Mouse (Mus musculus): ENCODE data around the gene Cfap100.

The Cfap100 gene

GRCm38 (mm10) chr6:90428380-90428974 is at the start of gene Cfap100:
Gene Cfap100 (minus strand): TSS chr6:90428797.
- in situ Hi-C loops (cut with MboI, MseI) = loop anchor here in 1 of 2 experiments (5.0 kb wide), 1 partner anchor 751 kb away; no protein-coding TSS in a partner anchor

GRCm38 (mm10) chr6:90476941-90477518 is 48.4 kb upstream of the Cfap100 start:
- in situ Hi-C loops (cut with MboI, MseI) = no loop called here

DNA sequence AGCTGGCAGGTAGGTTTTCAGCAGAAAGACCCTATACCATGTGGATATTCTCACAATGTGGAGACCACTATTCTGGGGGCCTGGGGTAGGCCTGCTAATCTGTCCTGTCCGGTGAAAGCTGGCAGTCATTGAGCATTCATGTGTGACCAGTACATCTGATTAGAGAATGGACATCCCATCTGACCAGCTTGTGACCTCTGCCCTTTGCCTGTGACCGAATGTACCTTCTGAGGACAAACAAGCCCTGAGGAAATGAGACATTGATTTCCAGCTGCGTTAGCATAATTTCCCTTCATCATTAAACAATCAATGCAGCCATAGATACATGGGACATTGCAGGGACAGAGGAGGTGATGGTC is 47.2 kb upstream of the Cfap100 start:
- in situ Hi-C loops (cut with MboI, MseI) = no loop called here

DNA sequence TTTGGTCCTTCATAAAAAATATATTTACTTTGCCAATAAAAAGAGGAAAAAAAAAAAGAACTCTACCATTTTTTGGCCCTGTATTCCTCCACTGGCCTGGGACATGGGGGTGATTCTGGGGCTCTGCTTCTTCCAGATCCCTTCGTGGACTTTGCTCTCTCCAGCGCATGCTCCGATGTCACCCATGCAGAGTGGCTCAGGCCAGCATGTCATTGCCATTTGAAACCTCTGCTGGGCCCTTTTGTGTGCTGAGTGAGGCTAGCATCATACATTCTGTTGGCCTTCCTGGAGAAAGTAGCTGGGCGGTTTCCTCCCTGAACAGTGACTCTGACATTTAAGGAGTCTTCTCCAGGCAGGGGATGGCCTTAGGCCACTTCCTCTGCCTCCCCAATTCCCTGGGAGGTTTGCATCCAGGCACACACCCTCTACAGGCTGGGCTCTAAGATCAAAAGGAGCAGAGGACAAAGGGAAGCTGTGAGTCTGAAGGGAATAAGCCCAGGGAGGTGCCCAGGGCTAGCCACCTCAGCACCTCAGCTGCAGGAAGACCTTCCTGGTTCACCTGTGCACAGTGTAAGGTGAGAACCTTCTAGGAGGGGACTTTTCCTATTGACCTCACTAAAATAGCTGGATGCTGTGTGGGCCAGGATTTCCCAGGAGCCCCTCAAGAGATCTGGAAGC is 46.7 kb upstream of the Cfap100 start:
- in situ Hi-C loops (cut with MboI, MseI) = no loop called here

DNA sequence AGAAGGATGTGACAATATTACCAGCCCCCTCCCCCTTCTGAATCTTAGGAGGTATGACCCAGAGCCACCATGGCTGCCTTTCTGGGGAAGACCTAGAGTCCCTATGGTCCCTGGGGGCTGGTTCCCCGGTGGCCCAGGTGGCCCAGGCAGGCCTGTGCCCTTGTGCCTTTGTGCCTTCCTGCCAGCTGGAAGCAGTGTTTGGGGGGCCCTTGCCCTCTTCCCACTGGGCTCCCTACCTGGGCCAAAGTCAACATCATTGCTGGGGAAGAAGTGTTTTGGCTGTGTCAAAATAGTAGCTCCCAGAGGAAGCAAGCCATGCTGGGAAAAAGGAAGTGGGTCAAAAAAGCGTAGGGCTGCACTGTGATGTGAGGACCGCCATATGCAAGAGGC is 45.8 kb upstream of the Cfap100 start:
- in situ Hi-C loops (cut with MboI, MseI) = no loop called here

- in situ Hi-C loops (cut with MboI, MseI) = no loop called here
Observed at GRCm38 (mm10) chr6:90473630-90474360, 45.2 kb upstream of the Cfap100 start.

DNA sequence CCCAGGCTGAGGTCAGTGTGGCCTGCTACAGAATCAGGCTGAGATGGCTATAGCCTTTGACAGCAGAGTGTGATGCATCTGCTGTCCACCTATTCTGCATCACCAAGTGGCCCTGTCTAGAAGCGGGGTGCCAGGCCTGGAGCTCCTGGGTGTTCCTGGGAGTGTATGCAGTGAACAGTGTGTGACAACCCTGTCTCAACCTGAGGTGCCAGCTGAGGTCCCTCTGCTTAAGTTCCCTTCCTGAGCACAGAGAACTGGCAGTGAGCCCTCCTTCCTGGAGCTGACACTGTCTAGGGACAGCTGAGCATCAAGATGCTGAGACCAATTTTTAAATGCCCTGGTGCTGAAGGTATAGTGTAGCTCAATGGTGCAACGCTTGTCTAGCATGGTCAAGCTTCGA is 44.1 kb upstream of the Cfap100 start:
- in situ Hi-C loops (cut with MboI, MseI) = no loop called here

DNA sequence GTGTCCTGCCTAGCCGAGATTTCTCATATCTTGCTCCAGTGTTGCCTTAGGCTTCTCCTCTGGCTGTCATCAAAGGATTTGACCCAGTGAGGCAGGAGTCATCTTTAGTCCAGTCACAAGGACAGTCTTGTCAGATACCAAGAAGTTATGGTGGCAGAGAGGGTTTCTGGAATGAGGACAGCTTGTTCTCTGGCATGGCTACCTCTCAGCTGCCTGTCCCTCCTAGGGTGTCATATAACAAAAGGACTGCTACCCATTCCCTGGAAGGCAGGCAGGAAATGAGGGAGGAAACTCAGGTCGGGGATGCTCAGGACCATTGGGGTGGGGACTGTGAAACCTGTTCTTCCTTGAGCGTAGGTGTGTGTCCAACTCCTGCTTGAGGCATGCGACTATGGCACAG is 43.5 kb upstream of the Cfap100 start:
- in situ Hi-C loops (cut with MboI, MseI) = no loop called here

DNA sequence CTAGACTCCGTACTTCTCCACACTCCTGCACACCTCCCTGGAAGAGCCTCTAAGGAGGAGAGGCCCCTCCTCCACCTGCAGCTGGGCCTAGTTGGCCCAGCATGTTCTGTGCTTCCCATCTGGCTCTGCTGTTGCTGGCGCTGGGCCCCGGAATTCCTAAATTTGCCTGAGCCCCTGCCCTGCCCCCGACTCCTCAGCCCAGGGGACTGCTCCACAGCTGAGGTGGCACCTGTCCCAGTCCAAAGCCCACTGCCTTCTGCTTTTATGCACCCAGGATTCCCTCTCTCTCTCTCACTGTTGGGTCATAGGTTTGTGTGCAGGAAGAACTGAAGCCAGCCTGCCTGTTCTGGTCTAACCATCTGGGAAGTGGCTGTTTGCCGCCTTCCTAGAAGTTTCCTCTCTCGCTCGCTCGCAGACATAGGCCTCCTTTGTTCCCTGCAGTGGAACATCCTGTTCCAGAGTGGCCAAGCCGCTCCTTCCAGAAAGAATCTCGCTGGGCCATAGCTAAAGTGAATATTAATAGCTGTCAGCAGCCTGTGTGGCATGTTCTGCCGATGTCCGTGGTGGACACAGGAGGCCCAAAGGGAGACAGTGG is 42.4 kb upstream of the Cfap100 start:
- in situ Hi-C loops (cut with MboI, MseI) = no loop called here

- in situ Hi-C loops (cut with MboI, MseI) = no loop called here
Observed at GRCm38 (mm10) chr6:90470255-90470654, 41.7 kb upstream of the Cfap100 start.

- in situ Hi-C loops (cut with MboI, MseI) = loop anchor here in 1 of 2 experiments (5.0 kb wide), 1 partner anchor 52 kb away; no protein-coding TSS in a partner anchor
Observed at GRCm38 (mm10) chr6:90469041-90469440, 40.4 kb upstream of the Cfap100 start.

- in situ Hi-C loops (cut with MboI, MseI) = loop anchor here in 1 of 2 experiments (5.0 kb wide), 1 partner anchor 51 kb away; no protein-coding TSS in a partner anchor
Observed at GRCm38 (mm10) chr6:90468216-90468615, 39.6 kb upstream of the Cfap100 start.

DNA sequence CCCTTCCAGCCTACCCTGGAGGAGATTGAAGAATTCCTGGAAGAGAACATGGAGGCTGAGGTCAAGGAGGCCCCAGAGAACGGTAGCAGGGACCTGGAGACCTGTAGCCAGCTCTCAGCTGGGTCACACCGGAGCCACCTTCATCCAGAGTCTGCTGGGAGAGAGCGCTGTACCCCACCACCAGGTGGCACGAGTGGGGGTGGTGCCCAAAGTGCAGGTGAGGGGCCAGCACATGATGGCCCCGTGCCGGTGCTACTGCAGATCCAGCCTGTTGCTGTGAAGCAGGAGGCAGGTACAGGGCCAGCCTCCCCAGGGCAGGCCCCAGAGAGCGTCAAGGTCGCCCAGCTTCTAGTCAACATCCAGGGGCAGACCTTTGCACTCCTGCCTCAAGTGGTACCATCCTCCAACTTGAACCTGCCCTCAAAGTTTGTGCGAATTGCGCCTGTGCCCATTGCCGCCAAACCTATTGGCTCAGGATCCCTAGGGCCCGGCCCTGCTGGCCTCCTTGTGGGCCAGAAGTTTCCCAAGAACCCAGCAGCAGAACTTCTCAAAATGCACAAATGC is 38.3 kb upstream of the Cfap100 start:
- in situ Hi-C loops (cut with MboI, MseI) = loop anchor here in 1 of 2 experiments (5.0 kb wide), 1 partner anchor 50 kb away; no protein-coding TSS in a partner anchor

DNA sequence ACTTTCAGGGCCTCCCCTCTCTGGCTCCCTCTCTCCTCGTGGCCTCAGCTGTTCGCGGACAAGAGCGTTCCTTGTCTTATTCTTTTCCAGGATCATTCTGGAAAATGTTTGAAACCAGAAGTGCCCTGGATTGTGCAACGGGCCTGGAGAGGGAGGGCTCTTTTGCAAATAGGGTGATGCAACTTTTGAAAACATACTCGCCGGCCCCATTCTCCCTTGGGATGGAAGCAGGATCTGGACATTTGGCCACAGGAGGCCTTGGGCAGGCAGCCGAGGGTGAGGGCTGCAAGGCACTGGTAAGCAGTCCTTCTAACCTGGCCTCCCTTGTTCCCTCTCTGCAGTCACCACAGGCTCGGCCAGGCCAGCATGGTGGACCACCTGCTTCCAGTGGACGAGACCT is 37.5 kb upstream of the Cfap100 start:
- in situ Hi-C loops (cut with MboI, MseI) = loop anchor here in 1 of 2 experiments (5.0 kb wide), 1 partner anchor 49 kb away; no protein-coding TSS in a partner anchor

- in situ Hi-C loops (cut with MboI, MseI) = loop anchor here in 1 of 2 experiments (5.0 kb wide), 1 partner anchor 48 kb away; no protein-coding TSS in a partner anchor
Observed at GRCm38 (mm10) chr6:90465028-90465640, 36.5 kb upstream of the Cfap100 start.

- in situ Hi-C loops (cut with MboI, MseI) = no loop called here
Observed at GRCm38 (mm10) chr6:90463890-90464421, 35.4 kb upstream of the Cfap100 start.

DNA sequence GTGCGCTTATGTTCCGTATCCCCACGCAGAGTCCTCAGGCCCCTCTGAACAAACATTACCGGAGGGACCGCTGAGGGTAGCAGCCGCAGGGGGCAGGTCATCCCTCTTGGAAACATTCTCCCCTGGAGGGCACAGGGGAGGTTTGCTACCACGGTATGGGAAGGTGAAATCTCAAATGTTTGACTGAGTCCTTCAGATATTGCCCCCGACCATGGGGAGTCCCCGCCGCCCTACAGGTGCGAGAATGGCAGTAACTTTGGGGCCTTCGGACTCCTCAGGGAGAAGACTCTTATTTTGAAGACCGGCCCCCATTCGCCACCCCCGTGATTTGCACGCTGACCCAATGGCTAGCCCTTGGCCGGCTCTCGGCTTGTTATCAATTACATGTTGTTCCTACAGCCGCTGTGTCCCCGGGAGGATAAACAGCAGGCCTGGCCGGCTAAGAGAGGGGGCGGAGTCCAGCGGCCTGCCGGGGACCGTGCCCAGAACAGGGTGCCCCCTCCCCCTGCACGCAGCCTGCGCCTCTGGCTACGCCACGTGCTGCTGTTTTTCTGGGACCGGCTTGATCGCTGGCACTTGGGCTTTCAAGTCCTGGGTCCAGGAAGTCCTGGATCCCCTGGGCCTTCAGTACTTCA is 34.7 kb upstream of the Cfap100 start:
- in situ Hi-C loops (cut with MboI, MseI) = no loop called here

GRCm38 (mm10) chr6:90462841-90463227 is 34.2 kb upstream of the Cfap100 start:
- in situ Hi-C loops (cut with MboI, MseI) = no loop called here

GRCm38 (mm10) chr6:90462181-90462706 is 33.6 kb upstream of the Cfap100 start, which contains the start of gene Klf15:
Gene Klf15 (plus strand): TSS chr6:90462576.
- in situ Hi-C loops (cut with MboI, MseI) = no loop called here

DNA sequence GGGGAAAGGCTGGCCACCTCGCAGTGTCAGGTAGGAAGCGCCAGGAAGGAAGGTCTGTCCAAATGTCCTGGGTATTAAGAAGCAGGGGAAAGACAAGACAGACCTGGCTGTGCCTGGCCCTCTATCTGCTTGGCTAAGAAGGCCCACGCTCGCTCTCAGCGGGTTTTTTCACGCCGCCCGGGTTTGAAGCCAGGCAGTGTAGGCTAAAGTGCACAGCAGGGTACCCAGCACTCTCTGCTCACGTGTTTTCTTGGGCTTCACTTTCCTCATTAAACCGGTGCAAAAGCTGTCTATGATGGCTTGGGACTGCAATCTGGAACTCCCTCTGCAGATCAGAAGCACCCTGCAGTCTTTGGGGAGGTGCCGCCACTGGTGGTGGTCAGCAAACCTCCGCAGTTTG is 33.2 kb upstream of the Cfap100 start:
- in situ Hi-C loops (cut with MboI, MseI) = no loop called here

All from T-helper 17 cell (primary cell).